Mouse (Mus musculus): Measurements from ENCODE around the gene Lst1. TPM values are rescaled to one million over a fixed set of nuclear protein-coding genes. Genes with fewer than 3 reads are reported as not detected.

Lst1 gene
- polyA plus RNA-seq, 1 experiment from 2014 or later: 5.6 TPM

GRCm38 (mm10) chr17:35231022-35231421 lies 42.8 kb upstream of the Lst1 start:
- no peak for ATAC-seq (ENCODE audit: insufficient number of reproducible peaks, insufficient read depth, low FRiP score, low TSS enrichment, low read depth)
- no peaks in the 10 kb centered on the region for H3K27me3 ChIP-seq
- 92% methylated on average over 10 of the region's 10 CpGs for WGBS
- peaks cover 61% of the 10 kb centered on the region for H3K36me3 ChIP-seq
- H3K9me3 ChIP-seq: no peaks in the 10 kb centered on the region
- H3K4me3 ChIP-seq (replicated peaks): no peak overlapping the region
- H3K4me2 ChIP-seq: no peak overlapping the region
- peaks cover 16% of the 10 kb centered on the region for H3K4me1 ChIP-seq (replicated peaks)
- no peak overlapping the region for H3K27ac ChIP-seq
- no peak overlapping the region for H3K9ac ChIP-seq (replicated peaks)

- H3K27me3 ChIP-seq: no peaks in the 10 kb centered on the region
- H3K9ac ChIP-seq (replicated peaks): no peak overlapping the region
- peaks cover 83% of the 10 kb centered on the region for H3K36me3 ChIP-seq
- H3K4me2 ChIP-seq: no peak overlapping the region
- no peak overlapping the region for H3K27ac ChIP-seq
- 89% methylated on average over 14 of the region's 14 CpGs for WGBS
- no peak for ATAC-seq (ENCODE audit: insufficient number of reproducible peaks, insufficient read depth, low FRiP score, low TSS enrichment, low read depth)
- H3K4me3 ChIP-seq (replicated peaks): no peak overlapping the region
- no peaks in the 10 kb centered on the region for H3K9me3 ChIP-seq
- H3K4me1 ChIP-seq (replicated peaks): no peaks in the 10 kb centered on the region
Measured at GRCm38 (mm10) chr17:35226561-35227046, 38.4 kb upstream of the Lst1 start.

- H3K4me1 ChIP-seq (replicated peaks): no peaks in the 10 kb centered on the region
- 92% methylated on average over 5 of the region's 5 CpGs for WGBS
- H3K36me3 ChIP-seq: peaks cover 83% of the 10 kb centered on the region
- no peak overlapping the region for H3K27ac ChIP-seq
- no peak overlapping the region for H3K9ac ChIP-seq (replicated peaks)
- no peak overlapping the region for H3K4me3 ChIP-seq (replicated peaks)
- no peak overlapping the region for H3K4me2 ChIP-seq
- no peak for ATAC-seq (ENCODE audit: insufficient number of reproducible peaks, insufficient read depth, low FRiP score, low TSS enrichment, low read depth)
- no peaks in the 10 kb centered on the region for H3K27me3 ChIP-seq
- H3K9me3 ChIP-seq: no peaks in the 10 kb centered on the region
Measured at GRCm38 (mm10) chr17:35225456-35225855, 37.2 kb upstream of the Lst1 start.

- 94% methylated on average over 4 of the region's 4 CpGs for WGBS
- Histone ChIP-seq H3K36me3 (peaks cover 83% of the 10 kb centered on the region), H3K27me3 (no peaks in the 10 kb centered on the region), H3K4me3 (replicated peaks) (no peak overlapping the region), H3K27ac (no peak overlapping the region), H3K4me2 (no peak overlapping the region), H3K4me1 (replicated peaks) (no peaks in the 10 kb centered on the region), H3K9ac (replicated peaks) (no peak overlapping the region), H3K9me3 (no peaks in the 10 kb centered on the region)
- no peak for ATAC-seq (ENCODE audit: insufficient number of reproducible peaks, insufficient read depth, low FRiP score, low TSS enrichment, low read depth)
Measured at GRCm38 (mm10) chr17:35224641-35225040, 36.4 kb upstream of the Lst1 start.

GRCm38 (mm10) chr17:35222299-35222698 lies 34.1 kb upstream of the Lst1 start:
- no peaks in the 10 kb centered on the region for H3K27me3 ChIP-seq
- no peaks in the 10 kb centered on the region for H3K9me3 ChIP-seq
- H3K4me3 ChIP-seq (replicated peaks): no peak overlapping the region
- no peak overlapping the region for H3K4me2 ChIP-seq
- no peak for ATAC-seq (ENCODE audit: insufficient number of reproducible peaks, insufficient read depth, low FRiP score, low TSS enrichment, low read depth)
- H3K4me1 ChIP-seq (replicated peaks): no peaks in the 10 kb centered on the region
- H3K36me3 ChIP-seq: peaks cover 68% of the 10 kb centered on the region
- H3K9ac ChIP-seq (replicated peaks): no peak overlapping the region; the same call in 1 of the 2 replicates
- H3K27ac ChIP-seq: no peak overlapping the region
- WGBS: 77% methylated on average over 6 of the region's 6 CpGs

GRCm38 (mm10) chr17:35220156-35220952 lies 32.1 kb upstream of the Lst1 start, which contains the start of gene Gm16181:
Gene Gm16181 (plus strand): TSS chr17:35220834.
- no peak for ATAC-seq (ENCODE audit: insufficient number of reproducible peaks, insufficient read depth, low FRiP score, low TSS enrichment, low read depth)
- no peak within 1 kb of the TSS for H3K4me2 ChIP-seq
- H3K27ac ChIP-seq: no peak within 1 kb of the TSS
- no peaks in the 10 kb centered on the region for H3K27me3 ChIP-seq
- no peak within 1 kb of the TSS for H3K4me3 ChIP-seq (replicated peaks)
- no peaks in the 10 kb centered on the region for H3K4me1 ChIP-seq (replicated peaks)
- H3K9me3 ChIP-seq: no peaks in the 10 kb centered on the region
- 84% methylated on average over 28 of the region's 28 CpGs for WGBS
- peaks cover 48% of the 10 kb centered on the region for H3K36me3 ChIP-seq
- no peak within 1 kb of the TSS for H3K9ac ChIP-seq (replicated peaks)

- H3K36me3 ChIP-seq: peaks cover 42% of the 10 kb centered on the region
- no peaks in the 10 kb centered on the region for H3K4me1 ChIP-seq (replicated peaks)
- no peak overlapping the region for H3K4me3 ChIP-seq (replicated peaks)
- H3K9me3 ChIP-seq: no peaks in the 10 kb centered on the region
- H3K27ac ChIP-seq: no peak overlapping the region
- no peaks in the 10 kb centered on the region for H3K27me3 ChIP-seq
- no peak overlapping the region for H3K4me2 ChIP-seq
- H3K9ac ChIP-seq (replicated peaks): no peak overlapping the region
- 80% methylated on average over 6 of the region's 6 CpGs for WGBS
- no peak for ATAC-seq (ENCODE audit: insufficient number of reproducible peaks, insufficient read depth, low FRiP score, low TSS enrichment, low read depth)
Measured at GRCm38 (mm10) chr17:35219601-35220041, 31.4 kb upstream of the Lst1 start.

GRCm38 (mm10) chr17:35218516-35219193 lies 30.4 kb upstream of the Lst1 start:
- WGBS: 81% methylated on average over 18 of the region's 18 CpGs
- H3K36me3 ChIP-seq: peaks cover 40% of the 10 kb centered on the region
- H3K4me1 ChIP-seq (replicated peaks): no peaks in the 10 kb centered on the region
- H3K27ac ChIP-seq: no peak overlapping the region
- no peak for ATAC-seq (ENCODE audit: insufficient number of reproducible peaks, insufficient read depth, low FRiP score, low TSS enrichment, low read depth)
- H3K9ac ChIP-seq (replicated peaks): no peak overlapping the region
- H3K4me3 ChIP-seq (replicated peaks): no peak overlapping the region
- H3K27me3 ChIP-seq: no peaks in the 10 kb centered on the region; the same call in 1 of the 2 replicates
- H3K4me2 ChIP-seq: no peak overlapping the region
- no peaks in the 10 kb centered on the region for H3K9me3 ChIP-seq

GRCm38 (mm10) chr17:35213071-35213470 lies 24.8 kb upstream of the Lst1 start:
- Histone ChIP-seq H3K27ac (no peak overlapping the region), H3K36me3 (no peaks in the 10 kb centered on the region), H3K9ac (replicated peaks) (no peak overlapping the region), H3K4me1 (replicated peaks) (no peaks in the 10 kb centered on the region), H3K4me3 (replicated peaks) (no peak overlapping the region), H3K4me2 (no peak overlapping the region), H3K27me3 (no peaks in the 10 kb centered on the region; the same call in 1 of the 2 replicates), H3K9me3 (no peaks in the 10 kb centered on the region)
- 92% methylated on average over 5 of the region's 5 CpGs for WGBS
- no peak for ATAC-seq (ENCODE audit: insufficient number of reproducible peaks, insufficient read depth, low FRiP score, low TSS enrichment, low read depth)

- no peaks in the 10 kb centered on the region for H3K9me3 ChIP-seq
- H3K4me3 ChIP-seq (replicated peaks): no peak overlapping the region
- no peak overlapping the region for H3K9ac ChIP-seq (replicated peaks)
- H3K4me2 ChIP-seq: no peak overlapping the region
- 65% methylated on average over 3 of the region's 3 CpGs for WGBS
- no peaks in the 10 kb centered on the region for H3K36me3 ChIP-seq
- no peak for ATAC-seq (ENCODE audit: insufficient number of reproducible peaks, insufficient read depth, low FRiP score, low TSS enrichment, low read depth)
- no peak overlapping the region for H3K27ac ChIP-seq
- H3K27me3 ChIP-seq: no peaks in the 10 kb centered on the region; the same call in 1 of the 2 replicates
- H3K4me1 ChIP-seq (replicated peaks): no peaks in the 10 kb centered on the region
Measured at GRCm38 (mm10) chr17:35210593-35210992, 22.4 kb upstream of the Lst1 start.

GRCm38 (mm10) chr17:35209785-35210535 lies 21.7 kb upstream of the Lst1 start:
- no peak for ATAC-seq (ENCODE audit: insufficient number of reproducible peaks, insufficient read depth, low FRiP score, low TSS enrichment, low read depth)
- WGBS: 82% methylated on average over 12 of the region's 12 CpGs
- Histone ChIP-seq H3K36me3 (no peaks in the 10 kb centered on the region), H3K27me3 (peaks cover 6% of the 10 kb centered on the region), H3K27ac (no peak overlapping the region), H3K4me1 (replicated peaks) (no peaks in the 10 kb centered on the region), H3K9ac (replicated peaks) (no peak overlapping the region), H3K9me3 (no peaks in the 10 kb centered on the region), H3K4me2 (no peak overlapping the region), H3K4me3 (replicated peaks) (no peak overlapping the region)
